8 mouse cellular contexts compared by ENCODE assay signal in genomic region chr9:114844017-114844662, GRCm38 (mm10). TPM values are rescaled to one million over a fixed set of nuclear protein-coding genes. Genes with fewer than 3 reads are reported as not detected.
DNase-seq lines count a peak whose midpoint lies in the region; ATAC-seq and TF ChIP-seq lines count a peak whose summit lies in the region.

Cmtm8 (minus strand) TSS chr9:114844156.

- no peaks in the 10 kb centered on the region for H3K79me2 ChIP-seq in myocyte (ENCODE audit: control insufficient read depth, insufficient read depth)

- peak within 1 kb of the TSS; percentile 54 for H3K9ac ChIP-seq in embryonic facial prominence, embryonic 11.5 days (replicated peaks; ENCODE audit: low read length)
- H3K9ac ChIP-seq in liver, embryonic 13.5 days = peak within 1 kb of the TSS; percentile 59

- TF ChIP-seq POLR2A in myocyte (IDR thresholded peaks at IDR 0.05; ENCODE audit: insufficient read length, low read depth) = no peak

- peak within 1 kb of the TSS; percentile 98 for H3K4me2 ChIP-seq in embryonic facial prominence, embryonic 11.5 days (ENCODE audit: low read depth, low read length)
- H3K4me2 ChIP-seq in liver, embryonic 13.5 days = peak within 1 kb of the TSS; percentile 72
- H3K4me2 ChIP-seq in myocyte (ENCODE audit: low read depth) = peak within 1 kb of the TSS; percentile 18

- H3K9me3 ChIP-seq in embryonic facial prominence, embryonic 11.5 days (replicated peaks; ENCODE audit: control insufficient read depth, low read length) = no peaks in the 10 kb centered on the region
- no peaks in the 10 kb centered on the region for H3K9me3 ChIP-seq in liver, embryonic 13.5 days (replicated peaks)

- WGBS in embryonic facial prominence, embryonic 11.5 days = under 1% methylated on average over 40 of the region's 43 CpGs
- under 1% methylated on average over 39 of the region's 43 CpGs for WGBS in liver, embryonic 13.5 days (ENCODE audit: insufficient replicate concordance)

- H3K4me1 ChIP-seq in embryonic facial prominence, embryonic 11.5 days (ENCODE audit: control insufficient read depth, insufficient read depth, low read length) = no peaks in the 10 kb centered on the region
- 0 out of 2 replicates have a peak, but pooled peaks cover 4% of the 10 kb centered on the region for H3K4me1 ChIP-seq in liver, embryonic 13.5 days (replicated peaks)

- no peak within 1 kb of the TSS for H3K27ac ChIP-seq in embryonic facial prominence, embryonic 11.5 days (replicated peaks; ENCODE audit: low read depth, low read length)
- H3K27ac ChIP-seq in liver, embryonic 13.5 days = peak within 1 kb of the TSS; percentile 18; the same call in 1 of the 2 replicates

- no peaks in the 10 kb centered on the region for H3K36me3 ChIP-seq in embryonic facial prominence, embryonic 11.5 days (replicated peaks; ENCODE audit: control insufficient read depth, insufficient read depth, low read depth, low read length)
- no peaks in the 10 kb centered on the region for H3K36me3 ChIP-seq in liver, embryonic 13.5 days
- H3K36me3 ChIP-seq in myocyte (ENCODE audit: control insufficient read depth, insufficient read depth) = no peaks in the 10 kb centered on the region
- no peaks in the 10 kb centered on the region for H3K36me3 ChIP-seq in splenic B cell, adult 2 months (ENCODE audit: control insufficient read depth, insufficient read depth, low read length, poor library complexity, severe bottlenecking)

- no peak within 1 kb of the TSS for H3ac ChIP-seq in myocyte (ENCODE audit: control insufficient read depth, insufficient read length)

- peak; percentile 5 to 7 for DNase-seq in left cerebral cortex, adult 18-20 months (ENCODE audit: low spot score in 2 of 2)
- no peak for DNase-seq in left cerebral cortex, adult 9 months (ENCODE audit: low spot score in 2 of 2)
- peak; percentile 69 for DNase-seq in embryonic facial prominence, embryonic 11.5 days (ENCODE audit: low spot score)
- peak; percentile 74 to 81 for DNase-seq in heart, adult 9 months (ENCODE audit: low spot score in 2 of 2)
- peak; percentile 88 to 90 for DNase-seq in kidney, adult 8-10 months
- peak; percentile 32 for DNase-seq in liver, embryonic 13.5 days
- DNase-seq in splenic B cell, adult 2 months (ENCODE audit: low read depth, low spot score) = peak; percentile 76

- H3K27me3 ChIP-seq in embryonic facial prominence, embryonic 11.5 days (ENCODE audit: control insufficient read depth, insufficient read depth, low read length) = peaks cover 3% of the 10 kb centered on the region; the same call in 1 of the 2 replicates
- peaks cover 36% of the 10 kb centered on the region for H3K27me3 ChIP-seq in liver, embryonic 13.5 days
- peaks cover 34% of the 10 kb centered on the region for H3K27me3 ChIP-seq in myocyte (ENCODE audit: control insufficient read depth, insufficient read depth, insufficient read length)
- no peaks in the 10 kb centered on the region for H3K27me3 ChIP-seq in splenic B cell, adult 2 months (ENCODE audit: control insufficient read depth, insufficient read depth, low read length, poor library complexity, severe bottlenecking)

- H3K4me3 ChIP-seq in embryonic facial prominence, embryonic 11.5 days (ENCODE audit: low read depth, low read length) = peak within 1 kb of the TSS; percentile 66
- H3K4me3 ChIP-seq in liver, embryonic 13.5 days (replicated peaks) = peak within 1 kb of the TSS; percentile 59
- no peak within 1 kb of the TSS for H3K4me3 ChIP-seq in myocyte

- peak; percentile 84 for ATAC-seq in embryonic facial prominence, embryonic 11.5 days (replicated peaks; ENCODE audit: insufficient number of reproducible peaks, low FRiP score, low TSS enrichment, low read depth)
- ATAC-seq in liver, embryonic 13.5 days (ENCODE audit: low read depth) = peak; percentile 86

TF ChIP-seq in myocyte, 11 proteins besides CTCF, POLR2A, EP300 and RAD21:
- peak in 1 of 3 experiments; percentile 42 for TF ChIP-seq MYOD1 (IDR thresholded peaks at IDR 0.05; ENCODE audit: control insufficient read depth in 1 of 3, insufficient read length in 2 of 3, low read depth in 2 of 3)
- TF ChIP-seq E2F4 (IDR thresholded peaks at IDR 0.05; ENCODE audit: insufficient read depth) = no peak
- TF ChIP-seq MYOG (IDR thresholded peaks at IDR 0.05; ENCODE audit: control insufficient read depth in 1 of 3, insufficient read depth in 1 of 3, insufficient read length in 2 of 3, low read depth in 2 of 3) = peak in 1 of 3 experiments; percentile 8

RNA-seq across cellular contexts. Expression of gene Cmtm8, which starts in this region (rescaled TPM):
- total RNA-seq in left cerebral cortex, adult 18-20 months (2021) = 1 to 10 TPM; 1.5 to 1.9 TPM
- polyA plus RNA-seq in embryonic facial prominence, embryonic 11.5 days (2014; fragmentation: Nextera tagmentation; extraction: Ambion mirVana) = 17.3 and 19.3 TPM in 2 replicates
- polyA plus RNA-seq in liver, embryonic 13.5 days (2015; fragmentation: Nextera tagmentation; extraction: Ambion mirVana) = 21.0 and 23.2 TPM in 2 replicates
- polyA plus RNA-seq in myocyte (2012; fragmentation: generic; extraction: Trizol) = not detected

Comparison
In these comparisons a context has a peak if more than half of its experiments do, and no peak if none do; other contexts are left out.
1. RNA of gene Cmtm8 (polyA plus RNA-seq): 21.0 to 23.2 TPM in liver, embryonic 13.5 days and 17.3 to 19.3 TPM in embryonic facial prominence, embryonic 11.5 days; not detected in myocyte (single experiment); every median in the first group is over 10 times any median in the second.
2. DNase-seq: peak in left cerebral cortex, adult 18-20 months (2 of 2), embryonic facial prominence, embryonic 11.5 days (single experiment), heart, adult 9 months (2 of 2), kidney, adult 8-10 months (2 of 2), liver, embryonic 13.5 days (single experiment) and splenic B cell, adult 2 months (single experiment); none in left cerebral cortex, adult 9 months (0 of 2).
3. H3K4me2 ChIP-seq: peak in every context shown above with its lines; median percentile 98 in embryonic facial prominence, embryonic 11.5 days; 72 in liver, embryonic 13.5 days; 18 in myocyte.